Mouse (Mus musculus) ES-Bruce4 (cell line): Measurements from ENCODE around the gene Ubac2. TPM values are rescaled to one million over a fixed set of nuclear protein-coding genes. Genes with fewer than 3 reads are reported as not detected.
"Not testable (repeated sequence)": the region's sequence is repeated elsewhere in the genome, so short reads cannot be mapped to it uniquely, and the experiment has no call there.

Experiments
- H3K27ac ChIP-seq: 2 replicates; pipeline ENCODE4 v1.5.1; 2012; ENCODE audit warnings: low read length, inconsistent platforms; ENCODE audit not compliant: insufficient read depth
- H3K27me3 ChIP-seq: 2 replicates; pipeline ENCODE4 v1.6.1; 2012; ENCODE audit warnings: mild to moderate bottlenecking, low read length, inconsistent platforms; ENCODE audit not compliant: control insufficient read depth, poor library complexity, insufficient read depth, severe bottlenecking
- H3K36me3 ChIP-seq: 2 replicates; pipeline ENCODE4 v1.6.1; 2012; ENCODE audit warnings: inconsistent platforms, mild to moderate bottlenecking, low read length, moderate library complexity; ENCODE audit not compliant: control insufficient read depth, poor library complexity, insufficient read depth, severe bottlenecking
- H3K4me1 ChIP-seq: one replicate; pipeline ENCODE4 v1.8.1; 2011; ENCODE audit warnings: low read length; ENCODE audit not compliant: control insufficient read depth, insufficient read depth
- H3K4me3 ChIP-seq: 2 replicates; pipeline ENCODE4 v1.5.1; 2011; ENCODE audit warnings: low read depth, mild to moderate bottlenecking, low read length
- H3K9ac ChIP-seq: 2 replicates; pipeline ENCODE4 v1.6.1; 2012; ENCODE audit warnings: low read depth, mild to moderate bottlenecking, inconsistent platforms; ENCODE audit not compliant: poor library complexity, severe bottlenecking
- H3K9me3 ChIP-seq: replicated peaks from 2 replicates; pipeline ENCODE4 v1.6.1; 2012; ENCODE audit warnings: mild to moderate bottlenecking, low read length, inconsistent platforms; ENCODE audit not compliant: control insufficient read depth, poor library complexity, insufficient read depth, severe bottlenecking
- CTCF ChIP-seq: IDR thresholded peaks from one replicate; pipeline ENCODE4 v1.8.1; 2011; ENCODE audit warnings: low read depth, low read length
- EP300 ChIP-seq: IDR thresholded peaks from 2 replicates; pipeline ENCODE4 v1.6.1; 2011; ENCODE audit warnings: low read depth, low read length; ENCODE audit not compliant: insufficient read depth
- POLR2A ChIP-seq: IDR thresholded peaks from one replicate; pipeline ENCODE4 v1.8.1; 2011; ENCODE audit warnings: low read length; ENCODE audit not compliant: insufficient read depth
- polyA plus RNA-seq: library from polyadenylated mRNA; stranded (reverse); fragments of >200 nt; gene quantifications from 2 replicates; pipeline ENCODE4 v1.2.4, GENCODE M21; 2011; ENCODE audit warnings: low read depth; ENCODE audit not compliant: missing spikeins, insufficient read depth, insufficient read length

Gene Ubac2
- polyA plus RNA-seq, 1 experiment, result 42.2 TPM

GRCm38 (mm10) chr14:121851231-121851630, 27.2 kb upstream of the Ubac2 start:
- no peak for TF ChIP-seq CTCF
- TF ChIP-seq EP300, result no peak
- no peak for TF ChIP-seq POLR2A
- no peaks in the 10 kb centered on the region for H3K36me3 ChIP-seq
- no peaks in the 10 kb centered on the region for H3K9me3 ChIP-seq
- no peaks in the 10 kb centered on the region for H3K4me1 ChIP-seq
- no peak overlapping the region for H3K27ac ChIP-seq
- H3K9ac ChIP-seq, result no peak overlapping the region
- H3K4me3 ChIP-seq, result no peak overlapping the region
- no peaks in the 10 kb centered on the region for H3K27me3 ChIP-seq

GRCm38 (mm10) chr14:121852531-121852930, 25.9 kb upstream of the Ubac2 start:
- Histone ChIP-seq H3K9ac (no peak overlapping the region), H3K27me3 (no peaks in the 10 kb centered on the region), H3K36me3 (no peaks in the 10 kb centered on the region), H3K4me3 (no peak overlapping the region), H3K4me1 (no peaks in the 10 kb centered on the region), H3K9me3 (no peaks in the 10 kb centered on the region), H3K27ac (no peak overlapping the region)
- no peak for TF ChIP-seq CTCF
- TF ChIP-seq EP300, result no peak
- TF ChIP-seq POLR2A, result no peak

GRCm38 (mm10) chr14:121865162-121865561, 13.3 kb upstream of the Ubac2 start:
- not testable (repeated sequence) for H3K27me3 ChIP-seq, H3K9ac ChIP-seq, H3K4me1 ChIP-seq, H3K36me3 ChIP-seq, H3K4me3 ChIP-seq, H3K9me3 ChIP-seq, H3K27ac ChIP-seq
- TF ChIP-seq CTCF, result peak; percentile 38

- H3K27me3 ChIP-seq, result no peaks in the 10 kb centered on the region
- no peak overlapping the region for H3K9ac ChIP-seq
- H3K4me1 ChIP-seq, result no peaks in the 10 kb centered on the region
- no peaks in the 10 kb centered on the region for H3K9me3 ChIP-seq
- TF ChIP-seq EP300, result no peak
- no peak for TF ChIP-seq CTCF
- TF ChIP-seq POLR2A, result no peak
- no peak overlapping the region for H3K4me3 ChIP-seq
- H3K27ac ChIP-seq, result no peak overlapping the region
- H3K36me3 ChIP-seq, result no peaks in the 10 kb centered on the region
Observed at GRCm38 (mm10) chr14:121866574-121866973, 11.8 kb upstream of the Ubac2 start.

GRCm38 (mm10) chr14:121869111-121869510, 9.3 kb upstream of the Ubac2 start:
- H3K4me3 ChIP-seq, result no peak overlapping the region
- no peak overlapping the region for H3K9ac ChIP-seq
- TF ChIP-seq EP300 (no peak), CTCF (no peak), POLR2A (no peak)
- no peaks in the 10 kb centered on the region for H3K9me3 ChIP-seq
- H3K27ac ChIP-seq, result no peak overlapping the region
- no peaks in the 10 kb centered on the region for H3K27me3 ChIP-seq
- H3K4me1 ChIP-seq, result no peaks in the 10 kb centered on the region
- H3K36me3 ChIP-seq, result no peaks in the 10 kb centered on the region

GRCm38 (mm10) chr14:121872760-121873159, 5.7 kb upstream of the Ubac2 start:
- Histone ChIP-seq H3K4me1 (no peaks in the 10 kb centered on the region), H3K27me3 (no peaks in the 10 kb centered on the region), H3K9me3 (no peaks in the 10 kb centered on the region), H3K36me3 (no peaks in the 10 kb centered on the region), H3K27ac (no peak overlapping the region), H3K4me3 (no peak overlapping the region), H3K9ac (no peak overlapping the region)
- no peak for TF ChIP-seq POLR2A
- no peak for TF ChIP-seq CTCF
- no peak for TF ChIP-seq EP300

- TF ChIP-seq EP300 (no peak), CTCF (no peak), POLR2A (no peak)
- Histone ChIP-seq H3K9me3 (no peaks in the 10 kb centered on the region), H3K27me3 (no peaks in the 10 kb centered on the region), H3K9ac (no peak overlapping the region), H3K36me3 (no peaks in the 10 kb centered on the region), H3K4me3 (no peak overlapping the region), H3K27ac (no peak overlapping the region), H3K4me1 (no peaks in the 10 kb centered on the region)
Observed at GRCm38 (mm10) chr14:121873172-121873571, 5.2 kb upstream of the Ubac2 start.
